Mouse (Mus musculus) brain, embryonic 18.5 days (tissue): ENCODE measurements at regions not wholly inside any gene's neighbourhood (a gene's known extent, or its start where the extent isn't known, plus 50 kb on each side); places are given as distances from the start of the nearest gene placed in this dataset.
"Not testable (repeated sequence)": the region's sequence is repeated elsewhere in the genome, so short reads cannot be mapped to it uniquely, and the experiment has no call there.

ENCODE experiments used
- DNase-seq: peaks from one replicate; pipeline ENCODE4 v3.0.0-alpha.2; 2012; ENCODE audit warnings: low read depth, low spot score

DNA sequence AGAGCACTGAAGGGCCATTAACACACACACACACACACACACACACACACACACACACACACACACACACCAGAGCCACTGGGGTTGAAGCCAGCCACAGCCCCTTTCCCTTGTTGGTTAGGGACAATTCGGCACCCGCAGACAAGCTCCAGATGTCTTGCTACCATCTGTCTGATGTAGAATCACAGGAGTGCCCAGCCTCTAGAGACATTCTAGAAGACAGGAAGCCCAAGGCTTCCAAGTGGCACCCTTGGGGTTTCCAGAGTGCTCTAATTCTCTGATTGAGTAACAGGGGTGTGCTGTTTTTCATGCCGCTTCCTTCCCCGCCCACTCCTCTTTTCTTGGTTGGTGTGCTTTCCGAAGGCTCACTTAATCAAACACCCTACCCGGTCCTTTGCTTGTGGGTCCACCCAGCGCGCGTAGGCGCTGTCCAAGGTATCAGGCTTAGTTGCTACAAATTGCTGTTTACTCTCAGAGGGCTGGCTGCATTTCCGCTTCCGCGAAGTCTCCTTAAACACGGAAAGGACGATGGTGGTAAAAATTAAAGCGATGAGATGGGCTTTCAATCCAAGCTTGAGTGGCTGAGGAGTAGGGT, 59.5 kb upstream of the Zbtb18 start:
- DNase-seq: no peak

DNA sequence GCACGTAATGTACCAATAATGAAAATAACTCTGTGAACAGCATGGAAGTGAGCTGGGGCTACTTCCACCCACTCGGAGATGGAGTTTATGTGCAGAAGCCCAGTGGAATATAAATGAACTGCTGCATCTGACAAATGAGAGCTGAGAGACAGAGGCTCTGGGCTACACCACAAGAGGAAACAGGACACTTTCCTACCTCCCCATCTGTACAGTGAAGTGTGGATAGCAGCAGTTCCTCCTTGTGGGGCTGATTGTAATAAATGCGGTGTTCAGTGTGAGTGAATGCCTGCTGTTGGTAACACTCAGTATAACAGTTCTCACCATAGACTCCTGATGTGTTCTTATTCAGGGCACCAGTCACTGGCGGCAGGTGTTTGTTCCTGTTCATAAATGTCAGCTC, 60.0 kb upstream of the Zbtb18 start:
- no peak for DNase-seq

DNA sequence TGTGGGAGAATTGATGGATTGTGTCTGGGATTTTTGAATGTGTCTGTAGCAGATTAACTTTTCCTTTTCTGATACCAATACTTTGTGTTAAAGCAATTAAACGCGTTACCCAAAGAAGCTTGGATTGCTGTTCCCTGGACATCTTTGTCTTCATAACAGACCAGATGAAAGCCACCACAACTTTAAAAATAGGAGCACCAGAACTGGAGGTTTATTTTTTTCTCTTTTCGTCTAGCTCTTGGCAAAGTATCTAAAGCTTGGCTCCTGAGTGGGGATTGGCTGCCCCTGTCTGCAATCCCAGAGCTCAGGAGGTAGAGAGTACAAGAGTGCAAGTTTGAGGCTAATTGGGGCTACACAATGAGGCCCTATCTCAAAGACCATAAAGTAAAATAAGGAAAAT, 64.0 kb upstream of the Zbtb18 start:
- no peak for DNase-seq

DNA sequence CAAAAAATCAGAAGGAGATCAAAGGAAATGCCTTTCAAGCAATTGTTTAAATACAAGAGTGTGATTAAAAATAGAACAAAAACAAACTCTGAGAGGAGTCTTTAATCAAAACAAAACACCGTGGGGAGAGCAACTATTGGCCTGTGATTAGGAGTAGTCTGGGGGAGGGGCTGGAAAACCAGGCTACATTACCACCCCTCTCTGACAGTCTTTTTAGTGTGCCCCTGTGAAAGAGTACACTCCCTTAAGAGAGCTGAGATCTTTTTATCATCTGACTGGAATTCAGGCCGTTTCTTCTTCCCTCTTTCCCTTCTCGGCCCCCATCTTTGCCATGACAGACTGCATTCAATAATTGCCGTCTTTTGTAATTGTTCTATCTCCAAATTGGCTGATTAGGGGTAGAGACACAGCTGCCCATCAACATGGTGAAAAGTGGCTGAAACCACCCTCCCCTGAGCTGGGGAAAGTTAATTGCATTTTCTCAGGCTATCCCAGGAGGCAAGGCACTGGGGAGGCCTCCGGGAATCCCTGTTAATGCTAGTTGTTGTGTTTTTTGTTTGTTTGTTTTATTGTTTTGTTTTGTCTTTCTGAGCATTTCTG, 68.8 kb upstream of the Zbtb18 start:
- no peak for DNase-seq

DNA sequence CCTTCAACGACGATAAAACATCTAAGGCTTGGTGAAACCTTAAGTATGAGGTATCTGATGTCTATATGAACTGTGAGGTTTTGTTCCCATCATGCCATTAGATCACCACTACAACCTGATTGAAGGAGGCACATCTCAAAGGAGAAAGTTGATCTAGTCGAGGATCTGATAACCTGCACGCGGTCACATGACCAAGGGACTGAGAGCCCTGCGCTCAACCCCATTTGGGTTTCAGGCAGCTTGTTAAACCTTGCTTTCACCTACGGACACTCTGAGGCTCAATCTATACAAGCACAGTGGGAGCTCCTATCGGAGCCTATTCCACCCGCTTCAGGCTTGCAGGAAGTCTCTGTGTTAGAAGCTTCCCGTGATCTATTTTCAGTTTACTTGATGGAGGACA, 70.1 kb upstream of the Zbtb18 start:
- no peak for DNase-seq

DNA sequence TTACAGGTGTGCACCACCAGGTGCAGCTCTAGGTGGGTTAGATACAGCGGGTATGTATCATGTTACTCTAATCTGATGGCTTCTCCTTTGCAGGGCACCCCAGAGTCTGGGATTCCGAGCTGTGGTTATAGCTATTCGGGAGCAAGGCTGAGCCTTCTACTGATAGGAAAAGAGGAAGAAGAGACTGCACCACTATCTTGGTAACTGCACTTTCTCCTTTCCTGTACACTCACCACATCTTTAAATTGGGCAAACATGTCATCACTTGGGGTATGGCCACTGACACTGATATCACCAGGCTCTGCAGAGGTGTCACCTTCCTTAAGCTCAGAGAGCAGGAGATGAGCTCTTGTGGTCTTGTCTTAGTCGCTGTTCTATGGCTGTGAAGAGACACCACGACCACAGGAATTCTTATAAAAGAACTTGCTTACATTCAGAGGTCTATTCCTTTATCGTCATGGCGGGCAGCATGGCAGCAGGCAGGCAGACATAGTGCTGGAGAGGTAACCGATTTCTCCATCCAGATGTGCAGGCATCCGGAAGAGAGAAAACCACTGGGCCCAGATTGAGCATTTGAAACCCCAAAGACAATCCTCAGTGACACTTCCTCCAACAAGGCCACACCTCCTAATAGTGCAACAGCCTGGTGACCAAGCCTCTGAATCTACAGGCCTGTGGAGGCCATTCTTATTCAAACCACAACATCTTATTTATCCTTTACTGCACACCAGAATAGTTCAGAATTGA, 74.1 kb upstream of the Zbtb18 start:
- no peak for DNase-seq

DNA sequence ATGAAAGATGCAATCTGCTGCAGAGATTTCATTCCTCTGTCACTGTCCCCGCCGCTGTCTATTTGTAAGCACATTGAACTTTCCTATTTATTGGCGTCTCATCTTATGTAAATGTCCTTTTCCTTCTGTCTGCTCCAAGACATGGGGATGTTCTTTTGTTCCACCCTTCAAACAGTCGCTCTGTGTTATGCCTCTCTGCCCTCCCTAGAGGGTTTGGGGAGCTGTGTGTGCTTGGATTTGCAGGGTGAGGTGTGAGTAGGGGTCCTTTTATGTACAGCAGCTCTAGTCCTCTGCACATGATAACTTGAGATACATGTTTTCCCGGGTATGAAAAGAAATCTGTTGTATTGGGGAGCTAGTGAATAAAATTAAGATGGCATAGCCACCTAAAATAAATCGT, 75.2 kb upstream of the Zbtb18 start:
- no peak for DNase-seq

DNA sequence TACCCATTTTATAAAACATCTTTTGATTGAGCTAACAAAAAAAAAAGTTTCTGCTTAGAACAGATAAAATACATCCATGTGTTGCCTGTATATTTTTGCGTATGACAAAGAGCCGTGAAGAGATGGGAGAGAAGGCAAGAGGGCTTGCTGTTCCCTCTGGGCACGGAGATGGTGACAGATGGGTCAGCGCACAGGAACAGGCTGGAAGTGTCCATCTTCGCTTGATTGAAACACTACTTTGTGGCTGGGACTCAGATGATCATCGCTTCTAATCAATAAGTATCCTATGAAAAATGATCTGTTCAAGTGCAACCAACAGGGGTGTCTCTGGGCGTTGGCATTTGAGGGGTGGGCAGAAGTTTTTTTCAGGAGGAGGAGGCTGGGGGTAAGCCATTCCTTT, 75.7 kb upstream of the Zbtb18 start:
- no peak for DNase-seq

DNA sequence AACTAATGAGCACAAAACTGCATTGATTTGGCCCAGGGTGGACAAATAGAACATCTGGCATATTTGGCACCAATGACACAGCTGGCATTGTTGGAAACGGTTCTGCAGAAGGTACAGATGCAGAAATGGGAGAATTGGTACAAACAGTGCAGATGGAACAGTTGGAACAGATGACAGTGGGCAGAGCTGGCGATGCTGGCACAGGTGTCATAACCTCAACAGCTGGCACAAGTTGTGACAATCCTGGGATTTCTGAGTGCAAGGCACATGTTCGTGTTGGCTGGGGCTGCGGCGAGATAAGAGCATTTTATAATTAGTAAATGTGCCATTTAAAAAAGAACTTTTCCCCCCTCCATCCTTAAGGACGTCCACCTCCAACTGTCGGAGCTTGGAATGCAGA, 77.8 kb upstream of the Zbtb18 start:
- DNase-seq: no peak

DNA sequence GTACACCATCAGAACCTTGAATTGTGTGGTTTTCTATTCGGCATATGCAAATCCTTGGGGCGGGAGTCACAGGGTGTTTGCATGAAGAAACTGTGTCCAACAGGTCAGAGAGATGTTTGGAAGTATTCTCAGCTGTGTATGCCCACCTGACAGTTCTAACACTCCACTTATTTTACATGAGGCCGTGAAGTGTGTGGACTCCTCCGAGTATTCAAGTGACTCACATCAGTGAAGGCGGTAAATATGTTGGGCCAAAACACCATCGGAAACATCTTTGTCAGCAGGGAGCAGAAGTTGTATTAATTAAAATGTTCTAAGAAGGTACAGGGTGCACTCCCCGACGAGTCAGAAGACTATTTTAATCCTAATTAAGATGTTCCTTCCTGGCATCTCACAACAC, 79.8 kb upstream of the Zbtb18 start:
- no peak for DNase-seq

DNA sequence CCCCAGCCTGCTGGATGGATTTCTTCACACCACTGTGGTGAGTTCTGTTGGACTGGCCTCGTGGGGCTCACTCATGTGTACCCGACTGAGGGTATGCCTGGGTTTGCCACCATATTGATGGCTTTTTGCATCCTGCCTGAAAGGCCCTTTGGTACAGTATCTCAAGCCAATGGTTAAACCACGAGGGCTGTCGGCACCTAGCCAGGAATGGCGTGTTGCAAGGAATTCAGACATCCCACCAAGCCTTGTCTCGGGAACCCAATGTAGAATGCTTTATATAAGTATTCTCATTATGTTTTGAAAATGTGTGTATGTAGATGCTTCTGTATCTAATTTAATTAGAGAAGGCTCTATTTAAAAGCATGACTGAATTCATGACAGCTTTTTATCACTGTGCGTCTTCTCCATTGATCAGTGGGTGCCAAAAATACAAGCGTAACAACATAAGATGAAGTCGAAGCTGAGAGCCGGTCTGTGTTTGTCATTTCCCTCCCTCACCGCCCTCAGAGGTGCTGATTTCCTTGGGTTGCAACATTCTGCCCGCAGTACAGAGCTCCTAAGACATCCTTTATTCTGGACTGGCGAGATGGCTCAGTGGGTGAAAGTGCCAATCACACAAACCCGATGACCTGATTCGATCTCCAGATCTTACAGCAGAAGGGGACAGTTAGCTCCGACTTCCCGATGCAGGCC, 90.5 kb upstream of the Akt3 start:
- no peak for DNase-seq

DNA sequence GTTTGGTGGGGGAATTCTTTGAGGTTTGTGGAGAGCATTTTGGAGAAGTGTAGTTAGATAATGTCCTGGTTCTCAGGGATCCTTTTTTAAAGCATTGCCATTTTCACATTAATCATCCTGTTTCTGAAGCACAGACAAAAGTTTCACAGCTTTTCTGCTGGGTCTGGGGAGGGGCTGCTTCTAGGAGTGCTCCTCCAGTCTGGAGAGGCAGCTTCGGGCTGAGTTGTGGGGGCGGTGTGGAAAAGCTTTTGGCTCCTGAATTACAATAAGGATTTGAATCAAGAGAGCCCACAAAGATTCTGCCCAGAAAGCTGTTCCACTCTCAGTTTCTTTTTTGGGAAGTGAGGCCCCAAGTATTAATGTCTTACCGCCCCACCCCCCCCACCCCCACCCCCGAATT, 89.2 kb upstream of the Akt3 start:
- DNase-seq: no peak

DNA sequence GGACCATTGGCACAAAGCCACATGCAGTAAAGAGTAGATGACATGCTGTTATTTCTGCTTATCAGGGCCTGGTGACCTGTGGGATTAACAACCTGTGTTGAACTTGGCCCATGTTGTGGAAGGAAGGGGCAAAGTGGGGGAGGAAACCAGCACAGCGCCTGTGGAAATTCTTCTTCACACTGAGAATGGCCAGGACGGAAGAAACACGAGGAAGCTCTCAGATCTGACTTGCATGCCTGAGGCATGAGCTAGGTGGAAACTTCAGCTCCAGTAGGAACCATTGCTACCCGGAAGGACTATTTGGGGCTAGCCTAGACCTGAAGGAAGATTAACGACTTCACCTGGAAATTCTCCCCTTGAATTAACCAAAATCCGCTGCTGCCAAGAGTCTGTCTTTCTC, 88.5 kb upstream of the Akt3 start:
- DNase-seq: no peak

DNA sequence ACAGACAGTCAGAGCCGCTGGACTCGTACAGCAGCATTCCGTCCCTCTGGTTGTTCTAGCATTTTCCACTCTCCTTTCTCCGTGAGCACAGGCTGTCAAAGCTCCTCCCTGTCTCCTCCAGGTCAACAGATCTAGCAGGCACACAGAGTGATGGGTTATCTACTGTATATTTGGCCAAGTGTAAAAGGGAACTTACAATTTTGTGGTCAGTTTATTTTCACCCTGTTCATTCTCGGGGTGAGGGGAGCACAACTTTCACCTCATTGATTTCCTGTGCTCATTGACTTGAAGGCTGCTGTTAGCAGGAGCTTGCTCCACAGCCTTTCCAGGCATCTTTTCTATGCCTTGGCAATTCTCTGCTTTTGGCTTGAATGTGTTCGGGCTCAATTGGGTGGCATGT, 87.5 kb upstream of the Akt3 start:
- DNase-seq: no peak

DNA sequence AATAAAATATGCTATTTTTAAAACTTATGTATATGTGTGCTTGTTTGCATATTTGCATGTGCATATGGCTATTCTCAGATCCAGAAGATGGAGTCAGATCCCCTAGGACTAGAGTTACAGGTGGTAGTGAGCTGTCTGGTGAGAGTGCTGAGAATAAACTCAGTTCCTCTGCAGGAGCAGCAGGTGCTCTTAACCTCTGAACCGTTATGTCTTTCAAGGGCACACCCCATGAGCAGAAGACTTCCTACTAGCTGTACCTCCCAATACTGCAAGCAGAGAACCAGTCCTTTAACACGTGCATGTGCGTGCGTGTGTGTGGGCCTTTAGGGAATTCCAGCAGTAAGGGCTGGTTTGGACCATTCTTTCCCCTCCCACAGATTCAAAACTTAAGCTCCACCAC, 85.9 kb upstream of the Akt3 start:
- no peak for DNase-seq

DNA sequence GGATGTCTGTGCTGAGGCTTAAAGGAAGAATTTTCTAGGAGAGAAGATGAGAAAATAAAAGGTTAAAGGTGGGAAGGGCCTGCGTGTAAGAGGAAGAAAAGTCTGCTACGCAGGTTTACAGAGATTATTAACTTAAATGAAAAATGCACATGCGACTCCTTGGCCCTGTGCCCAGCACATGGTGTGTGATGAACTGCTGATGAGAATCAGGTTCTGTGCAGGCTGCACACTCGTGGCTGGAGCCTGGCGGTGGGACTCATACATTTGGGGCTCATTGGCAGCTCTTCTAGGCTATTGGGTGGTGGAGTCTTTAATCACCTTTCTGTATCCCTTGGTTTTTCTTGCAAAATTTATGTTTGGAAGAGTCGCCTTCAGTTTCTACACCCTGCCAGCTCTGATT, 85.1 kb upstream of the Akt3 start:
- no peak for DNase-seq

DNA sequence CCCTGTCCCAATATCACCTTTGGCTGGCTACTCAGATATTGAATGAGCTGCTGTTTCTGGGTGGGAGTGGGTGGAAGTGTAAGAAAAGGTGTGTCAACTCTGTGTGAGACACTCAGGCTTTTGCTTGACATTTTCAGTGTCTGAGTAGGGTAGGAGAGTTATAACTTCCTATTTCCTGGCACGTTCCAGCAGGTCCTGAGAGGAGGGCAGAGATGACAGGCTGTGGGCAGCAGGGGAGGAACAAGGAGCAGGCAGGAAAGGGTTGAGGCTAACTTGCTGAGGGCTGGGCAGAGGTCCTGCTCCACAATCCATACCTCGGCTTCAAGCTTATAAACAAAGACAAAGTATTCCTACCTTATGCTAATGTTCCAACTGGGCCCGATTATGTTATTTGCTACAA, 82.2 kb upstream of the Akt3 start:
- no peak for DNase-seq

DNA sequence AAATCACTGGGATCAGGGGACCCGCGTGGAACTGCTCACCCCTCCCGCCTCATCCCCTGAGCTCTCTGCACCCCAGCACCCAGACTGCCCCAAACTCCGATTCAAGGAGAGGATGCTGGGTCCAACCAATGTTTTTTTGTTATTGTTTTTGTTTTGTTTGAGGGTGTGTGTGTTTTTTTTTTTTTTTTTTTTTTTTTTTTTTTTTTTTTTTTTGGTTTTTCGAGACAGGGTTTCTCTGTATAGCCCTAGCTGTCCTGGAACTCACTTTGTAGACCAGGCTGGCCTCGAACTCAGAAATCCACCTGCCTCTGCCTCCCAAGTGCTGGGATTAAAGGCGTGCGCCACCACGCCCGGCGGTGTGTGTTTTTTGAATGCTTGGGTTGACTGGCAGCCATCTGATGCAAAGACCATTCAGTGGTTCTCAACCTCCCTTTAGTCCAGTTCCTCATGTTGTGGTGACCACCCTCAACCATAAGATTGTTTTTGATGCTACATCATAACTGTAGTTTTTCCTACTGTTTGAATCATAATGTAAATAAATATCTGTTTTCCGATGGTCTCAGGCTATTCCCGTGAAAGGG, 81.3 kb upstream of the Akt3 start:
- not testable (repeated sequence) for DNase-seq

DNA sequence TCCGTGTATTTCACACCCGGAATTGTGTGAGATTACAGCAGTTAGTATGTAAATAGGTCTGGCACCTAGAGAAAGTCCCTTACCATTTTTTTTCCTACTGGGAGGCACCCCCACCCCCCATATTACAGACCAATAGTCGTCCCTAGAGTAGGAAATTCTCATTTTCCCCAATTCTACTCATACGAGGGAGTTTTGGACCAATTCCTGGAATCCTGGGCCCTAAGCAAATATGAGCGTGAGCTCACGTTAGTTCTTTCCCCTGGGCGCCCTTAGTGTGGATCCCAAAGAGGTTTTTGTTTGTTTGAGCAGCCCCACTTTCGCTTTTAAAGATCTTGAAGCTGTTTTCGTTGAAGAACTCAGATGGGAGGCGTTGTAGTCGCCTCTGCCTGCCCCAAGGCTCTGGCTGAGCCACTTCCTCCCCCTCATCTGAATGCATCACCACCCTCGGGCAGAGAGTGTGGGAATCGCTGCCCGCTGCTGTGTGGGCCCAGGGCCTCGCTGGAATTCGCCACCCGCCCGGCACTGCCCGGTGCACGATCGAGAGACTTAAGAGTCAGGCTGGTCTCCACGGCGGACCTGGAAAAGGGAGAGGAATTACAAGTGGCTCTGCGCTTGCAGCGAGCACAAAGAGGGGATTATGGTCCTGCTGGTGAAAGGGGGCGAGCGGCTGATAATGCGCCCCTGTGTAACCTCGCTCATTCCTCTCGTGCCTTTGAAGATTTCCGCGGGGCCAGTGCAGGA, 80.6 kb upstream of the Akt3 start:
- peak; percentile 51 for DNase-seq

DNA sequence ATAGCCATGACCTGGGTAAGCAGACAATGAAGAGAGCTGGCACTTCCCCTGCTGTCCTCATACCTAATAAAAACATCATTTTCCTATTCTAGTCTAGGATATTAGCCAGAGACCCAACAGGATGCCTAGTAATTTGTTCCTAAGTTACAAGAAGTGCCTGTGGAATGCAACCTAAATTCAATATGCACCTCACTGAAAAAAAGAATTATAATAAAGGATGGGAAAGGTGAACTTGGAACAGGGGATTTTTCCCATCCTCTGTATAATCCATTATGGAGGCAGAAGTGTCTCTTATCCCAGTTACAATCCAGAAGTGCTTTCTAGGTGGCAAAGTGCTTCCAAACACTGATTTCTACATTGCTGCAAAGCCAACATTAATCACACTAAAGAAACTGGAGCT, 79.8 kb upstream of the Akt3 start:
- no peak for DNase-seq

DNA sequence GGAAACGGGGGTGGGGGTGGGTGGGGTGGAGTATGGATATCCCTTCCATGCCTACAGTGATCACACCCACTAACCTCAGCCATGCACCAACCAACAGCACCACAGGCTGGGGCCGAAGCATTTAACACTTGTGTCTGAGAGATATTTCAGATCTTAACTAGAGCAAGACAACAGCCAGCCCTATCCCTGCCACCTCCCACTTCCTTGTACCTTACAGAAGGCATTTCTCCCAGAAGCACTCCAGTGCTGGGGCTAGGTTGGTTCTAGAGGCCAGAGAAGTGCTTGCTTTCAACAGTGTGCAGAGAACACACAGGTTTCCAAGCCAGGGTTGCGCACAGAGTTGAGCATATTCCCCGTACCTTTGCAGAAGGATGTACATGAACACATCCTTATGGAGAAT, 79.1 kb upstream of the Akt3 start:
- DNase-seq: no peak

DNA sequence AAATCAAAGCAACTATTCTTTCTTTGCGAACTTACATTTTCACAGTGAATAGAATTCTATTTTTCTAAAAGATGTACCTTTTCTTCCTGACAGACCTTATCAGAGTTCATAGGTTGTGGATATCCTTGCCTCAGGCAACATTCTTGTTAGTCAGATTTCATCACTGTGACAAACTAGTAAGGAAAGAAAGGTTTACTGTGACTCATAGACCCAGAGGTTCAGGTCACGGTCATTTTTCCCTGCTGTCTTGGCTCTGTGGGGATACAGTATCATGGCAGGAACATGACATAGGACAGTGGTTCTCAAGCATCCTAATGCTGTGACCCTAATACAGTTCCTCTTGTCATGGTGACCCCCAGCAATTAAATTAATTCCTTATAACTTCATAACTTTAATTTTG, 78.4 kb upstream of the Akt3 start:
- DNase-seq: no peak
